In the genomic region with DNA sequence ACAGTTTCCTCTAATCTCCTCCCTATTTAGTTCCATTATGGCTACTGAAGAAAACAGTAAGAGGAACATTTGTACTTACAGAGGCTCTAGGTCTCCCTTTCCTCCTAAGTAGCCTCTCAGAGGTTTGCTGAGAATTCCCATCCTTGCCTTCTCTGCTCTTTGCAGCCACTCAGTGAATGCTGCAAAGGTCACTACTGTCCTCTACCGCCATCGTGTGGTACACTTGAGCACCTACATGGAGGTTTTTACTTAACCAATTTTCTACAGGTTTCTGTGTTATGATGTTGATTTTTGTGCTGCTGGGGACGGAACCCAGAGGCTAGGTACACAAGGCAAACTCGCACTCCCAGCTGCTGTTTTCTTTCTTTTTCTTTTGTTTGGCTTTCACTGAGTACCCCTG, we compare ENCODE assay signal across 9 mouse cellular contexts. TPM values are rescaled to one million over a fixed set of nuclear protein-coding genes. Genes with fewer than 3 reads are reported as not detected.
DNase-seq lines count a peak whose midpoint lies in the region; ATAC-seq and TF ChIP-seq lines count a peak whose summit lies in the region.
"Had no signal": no experiment of that assay in that cellular context is flagged by ENCODE, and none has a peak within 500 bp of the region (broad histone marks: within the 10 kb centered on the region; RNA-seq: fewer than 3 reads in every experiment).

No protein-coding gene starts in this region.

- no peak overlapping the region for H3K27ac ChIP-seq in kidney, embryonic 14.5 days (ENCODE audit: low read depth, low read length)
- H3K27ac ChIP-seq in MEL (ENCODE audit: control insufficient read depth, low read depth, low read length) = no peak overlapping the region
- no peak overlapping the region for H3K27ac ChIP-seq in neural tube, embryonic 11.5 days (ENCODE audit: low read depth, low read length)
- H3K27ac ChIP-seq: neural tube, embryonic 13.5 days had no signal

- H3K9me3 ChIP-seq in kidney, embryonic 14.5 days (ENCODE audit: control insufficient read depth, low read length) = no peaks in the 10 kb centered on the region
- H3K9me3 ChIP-seq in MEL (replicated peaks; ENCODE audit: insufficient read depth, low read length) = no peaks in the 10 kb centered on the region
- no peaks in the 10 kb centered on the region for H3K9me3 ChIP-seq in neural tube, embryonic 11.5 days (ENCODE audit: control insufficient read depth, low read length)
- H3K9me3 ChIP-seq: neural tube, embryonic 13.5 days had no signal

- H3K4me1 ChIP-seq in kidney, embryonic 14.5 days (ENCODE audit: control insufficient read depth, insufficient read depth, low read length) = no peaks in the 10 kb centered on the region
- peaks cover 2 to 6% of the 10 kb centered on the region in 2 experiments; a peak in 2 of 4 replicates for H3K4me1 ChIP-seq in MEL (ENCODE audit: control insufficient read depth in 1 of 2, insufficient read depth in 2 of 2, low read length in 2 of 2)
- H3K4me1 ChIP-seq in neural tube, embryonic 11.5 days (ENCODE audit: control insufficient read depth, insufficient read depth, low read length) = no peaks in the 10 kb centered on the region
- H3K4me1 ChIP-seq: neural tube, embryonic 13.5 days had no signal

- no peak; the same call in 1 of the 2 replicates for ATAC-seq in kidney, embryonic 14.5 days (ENCODE audit: low FRiP score, low TSS enrichment)
- ATAC-seq in granulocyte monocyte progenitor cell, adult 5-6 weeks (replicated peaks; ENCODE audit: poor library complexity, severe bottlenecking) = peak; percentile 89
- no peak for ATAC-seq in neural tube, embryonic 11.5 days (ENCODE audit: insufficient read depth, low FRiP score, low TSS enrichment)

- no peaks in the 10 kb centered on the region for H3K36me3 ChIP-seq in kidney, embryonic 14.5 days (ENCODE audit: control insufficient read depth, insufficient read depth, low read length)
- no peaks in the 10 kb centered on the region for H3K36me3 ChIP-seq in MEL (ENCODE audit: control insufficient read depth in 1 of 2, insufficient read depth in 2 of 2, low read length in 2 of 2)
- no peaks in the 10 kb centered on the region for H3K36me3 ChIP-seq in neural tube, embryonic 11.5 days (ENCODE audit: control insufficient read depth, insufficient read depth, low read length)
- H3K36me3 ChIP-seq: neural tube, embryonic 13.5 days had no signal

- 10% methylated on average over 4 of the region's 4 CpGs for WGBS in kidney, embryonic 14.5 days
- WGBS in neural tube, embryonic 11.5 days = 7% methylated on average over 4 of the region's 4 CpGs

- no peak for TF ChIP-seq POLR2A in MEL (IDR thresholded peaks at IDR 0.05; ENCODE audit: control insufficient read depth in 1 of 2, insufficient read depth in 1 of 2, low read depth in 1 of 2, low read length in 2 of 2, poor library complexity in 1 of 2)

- no peak overlapping the region for H3K4me2 ChIP-seq in kidney, embryonic 14.5 days (replicated peaks; ENCODE audit: low read depth, low read length)
- H3K4me2 ChIP-seq in neural tube, embryonic 11.5 days (ENCODE audit: low read depth) = no peak overlapping the region
- H3K4me2 ChIP-seq: neural tube, embryonic 13.5 days had no signal

- no peaks in the 10 kb centered on the region for H3K27me3 ChIP-seq in kidney, embryonic 14.5 days (ENCODE audit: control insufficient read depth, insufficient read depth, low read length)
- peaks cover 4 to 6% of the 10 kb centered on the region in 2 experiments for H3K27me3 ChIP-seq in MEL (ENCODE audit: control insufficient read depth in 1 of 2, insufficient read depth in 2 of 2, low read length in 2 of 2)
- no peaks in the 10 kb centered on the region for H3K27me3 ChIP-seq in neural tube, embryonic 11.5 days (ENCODE audit: control insufficient read depth, insufficient read depth, low read length)
- H3K27me3 ChIP-seq: neural tube, embryonic 13.5 days had no signal

- no peak overlapping the region for H3K9ac ChIP-seq in kidney, embryonic 14.5 days (ENCODE audit: low read depth, low read length)
- no peak overlapping the region for H3K9ac ChIP-seq in MEL (ENCODE audit: control insufficient read depth, low read depth, low read length, poor library complexity, severe bottlenecking)
- no peak overlapping the region for H3K9ac ChIP-seq in neural tube, embryonic 11.5 days (ENCODE audit: low read length)
- H3K9ac ChIP-seq: neural tube, embryonic 13.5 days had no signal

- TF ChIP-seq RAD21 in MEL (IDR thresholded peaks at IDR 0.05; ENCODE audit: low read depth, low read length) = peak; percentile 96

- peak; percentile 80 to 96 (median 88) for TF ChIP-seq CTCF in MEL (IDR thresholded peaks at IDR 0.05 in 2 of 3, conservative IDR thresholded peaks at IDR 0.05 in 1 of 3; ENCODE audit: control insufficient read depth in 1 of 3, insufficient read depth in 1 of 3, low read depth in 2 of 3, low read length in 3 of 3, poor library complexity in 1 of 3, severe bottlenecking in 1 of 3)

- TF ChIP-seq EP300 in MEL (IDR thresholded peaks at IDR 0.05; ENCODE audit: low read depth in 1 of 2, low read length in 2 of 2) = no peak

- DNase-seq in kidney, adult 18-20 months = peak; percentile 39
- DNase-seq in MEL (ENCODE audit: low read depth, low spot score) = peak; percentile 74
- DNase-seq in cerebellum, adult 11-12 months = peak; percentile 39
- peak; percentile 14 to 69 for DNase-seq in layer of hippocampus, postnatal 25 days (ENCODE audit: extremely low spot score in 1 of 2, low spot score in 1 of 2)
- peak; percentile 57 for DNase-seq in neural tube, embryonic 11.5 days (ENCODE audit: low spot score)
- DNase-seq in thymus, adult 18-20 months = peak; percentile 8 to 21

- H3K79me2 ChIP-seq in MEL (ENCODE audit: control insufficient read depth, insufficient read depth, low read length, poor library complexity) = no peaks in the 10 kb centered on the region

- H3K4me3 ChIP-seq in kidney, embryonic 14.5 days (ENCODE audit: low read length) = no peak overlapping the region
- H3K4me3 ChIP-seq in MEL (ENCODE audit: control insufficient read depth in 1 of 2, insufficient read depth in 1 of 2, low read depth in 2 of 2, low read length in 2 of 2) = no peak overlapping the region
- H3K4me3 ChIP-seq in neural tube, embryonic 11.5 days (ENCODE audit: low read depth, low read length) = no peak overlapping the region
- H3K4me3 ChIP-seq: neural tube, embryonic 13.5 days had no signal

RNA-seq across cellular contexts. Expression of gene Cox6a2, which starts 2.0 kb away (rescaled TPM):
- not detected in 2 replicates for polyA plus RNA-seq in kidney, embryonic 14.5 days (2014; fragmentation: Nextera tagmentation; extraction: Ambion mirVana)
- total RNA-seq in MEL (2012; rRNA removed) = 2.9 and 3.1 TPM in 2 replicates
- polyA plus RNA-seq in MEL (2012; ENCODE audit: insufficient read depth in 1 of 2, insufficient read length in 2 of 2, low read depth in 1 of 2, low replicate concordance in 2 of 2, missing spikeins in 1 of 2) = 10 to 100 TPM in 1 of 2 experiments, not detected in 1; 18.2 TPM
- 7.4 TPM in 1 of 2 replicates, not detected in the other for total RNA-seq in granulocyte monocyte progenitor cell, adult 5-6 weeks (2014; fragmentation: Nextera tagmentation)
- total RNA-seq in granulocyte monocyte progenitor cell, adult 5-6 weeks (2017) = 0.34 and 1.1 TPM in 2 replicates
- total RNA-seq in layer of hippocampus, postnatal 25 days (2021) = 1 to 10 TPM; 2.7 to 4.4 TPM
- 2.3 and 3.4 TPM in 2 replicates for polyA plus RNA-seq in neural tube, embryonic 11.5 days (2014; fragmentation: Nextera tagmentation; extraction: Ambion mirVana)

RNA-seq across cellular contexts. Expression of gene Armc5, which starts 29.0 kb away (rescaled TPM):
- 11.7 and 12.9 TPM in 2 replicates for polyA plus RNA-seq in kidney, embryonic 14.5 days (2014; fragmentation: Nextera tagmentation; extraction: Ambion mirVana)
- 13.3 and 14.6 TPM in 2 replicates for total RNA-seq in MEL (2012; rRNA removed)
- 10 to 100 TPM in 1 of 2 experiments, not detected in 1; 23.7 TPM for polyA plus RNA-seq in MEL (2012; ENCODE audit: insufficient read depth in 1 of 2, insufficient read length in 2 of 2, low read depth in 1 of 2, low replicate concordance in 2 of 2, missing spikeins in 1 of 2)
- 6.0 and 15.4 TPM in 2 replicates for total RNA-seq in granulocyte monocyte progenitor cell, adult 5-6 weeks (2014; fragmentation: Nextera tagmentation)
- total RNA-seq in granulocyte monocyte progenitor cell, adult 5-6 weeks (2017) = 9.3 and 9.6 TPM in 2 replicates
- total RNA-seq in layer of hippocampus, postnatal 25 days (2021) = 10 to 100 TPM; 12.4 to 13.2 TPM
- polyA plus RNA-seq in neural tube, embryonic 11.5 days (2014; fragmentation: Nextera tagmentation; extraction: Ambion mirVana) = 10.5 and 11.6 TPM in 2 replicates

RNA-seq across cellular contexts. Expression of gene 9130023H24Rik, which starts 29.6 kb away (rescaled TPM):
- polyA plus RNA-seq in kidney, embryonic 14.5 days (2014; fragmentation: Nextera tagmentation; extraction: Ambion mirVana) = 7.5 and 9.5 TPM in 2 replicates
- total RNA-seq in MEL (2012; rRNA removed) = 1.2 and 1.5 TPM in 2 replicates
- under 1 TPM in 1 of 2 experiments, not detected in 1; 0.96 TPM for polyA plus RNA-seq in MEL (2012; ENCODE audit: insufficient read depth in 1 of 2, insufficient read length in 2 of 2, low read depth in 1 of 2, low replicate concordance in 2 of 2, missing spikeins in 1 of 2)
- total RNA-seq in granulocyte monocyte progenitor cell, adult 5-6 weeks (2014; fragmentation: Nextera tagmentation) = 1.8 and 2.3 TPM in 2 replicates
- total RNA-seq in granulocyte monocyte progenitor cell, adult 5-6 weeks (2017) = 5.2 and 6.6 TPM in 2 replicates
- 1 to 10 TPM; 3.6 to 3.9 TPM for total RNA-seq in layer of hippocampus, postnatal 25 days (2021)
- 12.9 and 14.2 TPM in 2 replicates for polyA plus RNA-seq in neural tube, embryonic 11.5 days (2014; fragmentation: Nextera tagmentation; extraction: Ambion mirVana)

RNA-seq across cellular contexts. Expression of gene Tgfb1i1, which starts 38.4 kb away (rescaled TPM):
- 44.3 and 61.7 TPM in 2 replicates for polyA plus RNA-seq in kidney, embryonic 14.5 days (2014; fragmentation: Nextera tagmentation; extraction: Ambion mirVana)
- 0.10 TPM in 1 of 2 replicates, not detected in the other for total RNA-seq in MEL (2012; rRNA removed)
- under 1 TPM in 1 of 2 experiments, not detected in 1; 0.21 TPM for polyA plus RNA-seq in MEL (2012; ENCODE audit: insufficient read depth in 1 of 2, insufficient read length in 2 of 2, low read depth in 1 of 2, low replicate concordance in 2 of 2, missing spikeins in 1 of 2)
- total RNA-seq in granulocyte monocyte progenitor cell, adult 5-6 weeks (2014; fragmentation: Nextera tagmentation) = 0.06 and 1.2 TPM in 2 replicates
- not detected in 2 replicates for total RNA-seq in granulocyte monocyte progenitor cell, adult 5-6 weeks (2017)
- 10 to 100 TPM; 16.3 to 20.4 TPM for total RNA-seq in layer of hippocampus, postnatal 25 days (2021)
- polyA plus RNA-seq in neural tube, embryonic 11.5 days (2014; fragmentation: Nextera tagmentation; extraction: Ambion mirVana) = 31.3 and 32.3 TPM in 2 replicates

RNA-seq across cellular contexts. Expression of gene Itgad, which starts 54.0 kb away (rescaled TPM):
- not detected in 2 replicates for polyA plus RNA-seq in kidney, embryonic 14.5 days (2014; fragmentation: Nextera tagmentation; extraction: Ambion mirVana)
- not detected in 2 replicates for total RNA-seq in MEL (2012; rRNA removed)
- polyA plus RNA-seq in MEL (2012; ENCODE audit: insufficient read depth in 1 of 2, insufficient read length in 2 of 2, low read depth in 1 of 2, low replicate concordance in 2 of 2, missing spikeins in 1 of 2) = not detected
- total RNA-seq in granulocyte monocyte progenitor cell, adult 5-6 weeks (2014; fragmentation: Nextera tagmentation) = 0.47 TPM in 1 of 2 replicates, not detected in the other
- total RNA-seq in granulocyte monocyte progenitor cell, adult 5-6 weeks (2017) = 0.21 TPM in 1 of 2 replicates, not detected in the other
- 1 to 10 TPM in 1 of 2 experiments, under 1 TPM in 1; 0.79 to 1.5 TPM for total RNA-seq in layer of hippocampus, postnatal 25 days (2021)
- not detected in 2 replicates for polyA plus RNA-seq in neural tube, embryonic 11.5 days (2014; fragmentation: Nextera tagmentation; extraction: Ambion mirVana)
- polyA plus RNA-seq: neural tube, embryonic 13.5 days had no signal

Comparison
In these comparisons a context has a peak if more than half of its experiments do, and no peak if none do; other contexts are left out.
1. DNase-seq: peak in every context shown above with its lines; median percentile 74 in MEL; 57 in neural tube, embryonic 11.5 days; 42 in layer of hippocampus, postnatal 25 days; 39 in kidney, adult 18-20 months; 39 in cerebellum, adult 11-12 months; 14 in thymus, adult 18-20 months.